Mouse (Mus musculus): Measurements from ENCODE around the gene Hoxa1.

Gene Hoxa1

GRCm38 (mm10) chr6:52170166-52170897, 12.2 kb upstream of the Hoxa1 start:
- DNase-seq: no peak

GRCm38 (mm10) chr6:52169499-52170165, 11.5 kb upstream of the Hoxa1 start:
- DNase-seq: no peak

- peak; percentile 9 for DNase-seq
Measured at GRCm38 (mm10) chr6:52168191-52169055, 10.3 kb upstream of the Hoxa1 start.

- peak; percentile 5 for DNase-seq
Measured at GRCm38 (mm10) chr6:52167736-52168161, 9.6 kb upstream of the Hoxa1 start.

- no peak for DNase-seq
Measured at GRCm38 (mm10) chr6:52167176-52167575, 9.1 kb upstream of the Hoxa1 start.

- DNase-seq: no peak
Measured at GRCm38 (mm10) chr6:52166431-52167077, 8.4 kb upstream of the Hoxa1 start.

GRCm38 (mm10) chr6:52165441-52166370, 7.6 kb upstream of the Hoxa1 start:
- peak; percentile 7 for DNase-seq

- DNase-seq: peak; percentile 3
Measured at GRCm38 (mm10) chr6:52164626-52165440, 6.7 kb upstream of the Hoxa1 start, which contains the start of gene Hoxa2. TSS of gene Hoxa2 (minus strand) at chr6:52164831.

GRCm38 (mm10) chr6:52164051-52164625, 6.0 kb upstream of the Hoxa1 start:
- DNase-seq: no peak

- no peak for DNase-seq
Measured at GRCm38 (mm10) chr6:52163366-52164031, 5.4 kb upstream of the Hoxa1 start.

- no peak for DNase-seq
Measured at GRCm38 (mm10) chr6:52162611-52163365, 4.7 kb upstream of the Hoxa1 start.

GRCm38 (mm10) chr6:52162093-52162380, 3.9 kb upstream of the Hoxa1 start:
- no peak for DNase-seq

- DNase-seq: no peak
Measured at GRCm38 (mm10) chr6:52161336-52162092, 3.4 kb upstream of the Hoxa1 start.

- no peak for DNase-seq
Measured at GRCm38 (mm10) chr6:52160511-52161335, 2.6 kb upstream of the Hoxa1 start.

GRCm38 (mm10) chr6:52159979-52160378, 1.9 kb upstream of the Hoxa1 start:
- DNase-seq: no peak

GRCm38 (mm10) chr6:52159164-52159761, 1.1 kb upstream of the Hoxa1 start:
- DNase-seq: no peak
